Comparison of ENCODE assay signal across 8 mouse cellular contexts in genomic region chr13:113269777-113270776, GRCm38 (mm10). TPM values are rescaled to one million over a fixed set of nuclear protein-coding genes. Genes with fewer than 3 reads are reported as not detected.
DNase-seq lines count a peak whose midpoint lies in the region; ATAC-seq and TF ChIP-seq lines count a peak whose summit lies in the region.

No protein-coding gene starts in this region.

- 47% methylated on average over 18 of the region's 18 CpGs for WGBS in embryonic facial prominence, embryonic 13.5 days
- 54% methylated on average over 18 of the region's 18 CpGs for WGBS in heart, embryonic 10.5 days
- WGBS in kidney, embryonic 15.5 days, result 53% methylated on average over 18 of the region's 18 CpGs
- WGBS in liver, adult 2 months, result 61% methylated on average over 18 of the region's 18 CpGs
- WGBS in neural tube, embryonic 11.5 days, result 56% methylated on average over 18 of the region's 18 CpGs

- DNase-seq in B cell, adult 2 months, result peak; percentile 64 to 67
- peak; percentile 77 to 80 for DNase-seq in adrenal gland, postnatal 36 days
- peak; percentile 85 for DNase-seq in heart, embryonic 10.5 days (ENCODE audit: low spot score)
- peak; percentile 30 for DNase-seq in liver, adult 2 months (ENCODE audit: extremely low read depth, low read depth, low spot score)
- DNase-seq in neural tube, embryonic 11.5 days (ENCODE audit: low spot score), result peak; percentile 84

- ATAC-seq in embryonic facial prominence, embryonic 13.5 days (ENCODE audit: insufficient number of reproducible peaks, insufficient read depth, low FRiP score, low TSS enrichment, low read depth), result peak; percentile 48; the same call in 1 of the 2 replicates
- peak; percentile 89 for ATAC-seq in kidney, embryonic 15.5 days (replicated peaks; ENCODE audit: low FRiP score)
- ATAC-seq in neural tube, embryonic 11.5 days (ENCODE audit: insufficient read depth, low FRiP score, low TSS enrichment), result peak; percentile 68

- H3K27me3 ChIP-seq in embryonic facial prominence, embryonic 13.5 days, result no peaks in the 10 kb centered on the region
- H3K27me3 ChIP-seq in heart, embryonic 10.5 days (ENCODE audit: insufficient read depth, poor library complexity, severe bottlenecking), result no peaks in the 10 kb centered on the region
- no peaks in the 10 kb centered on the region for H3K27me3 ChIP-seq in kidney, embryonic 15.5 days
- H3K27me3 ChIP-seq in liver, adult 2 months (ENCODE audit: control insufficient read depth, insufficient read depth, low read length), result no peaks in the 10 kb centered on the region
- no peaks in the 10 kb centered on the region for H3K27me3 ChIP-seq in neural tube, embryonic 11.5 days (ENCODE audit: control insufficient read depth, insufficient read depth, low read length)
- no peaks in the 10 kb centered on the region for H3K27me3 ChIP-seq in testis, adult 2 months (ENCODE audit: control insufficient read depth, insufficient read depth, low read length)

- no peaks in the 10 kb centered on the region for H3K79me2 ChIP-seq in liver, adult 2 months (ENCODE audit: control insufficient read depth, insufficient read depth, low read length)

- TF ChIP-seq POLR2A in liver, adult 2 months (IDR thresholded peaks at IDR 0.05; ENCODE audit: extremely low read depth, insufficient read depth, low read length), result no peak
- TF ChIP-seq POLR2A in testis, adult 2 months (IDR thresholded peaks at IDR 0.05; ENCODE audit: control insufficient read depth, low read depth, low read length), result no peak

- TF ChIP-seq CTCF in liver, adult 2 months (IDR thresholded peaks at IDR 0.05; ENCODE audit: low read depth, low read length), result peak; percentile 96
- TF ChIP-seq CTCF in testis, adult 2 months (IDR thresholded peaks at IDR 0.05; ENCODE audit: control insufficient read depth, insufficient read depth, insufficient replicate concordance, low read depth, low read length), result peak; percentile 84; the same call in 1 of the 2 replicates

- H3K27ac ChIP-seq in embryonic facial prominence, embryonic 13.5 days, result no peak overlapping the region
- H3K27ac ChIP-seq in heart, embryonic 10.5 days, result peak overlapping the region; percentile 47; the same call in 1 of the 2 replicates
- no peak overlapping the region for H3K27ac ChIP-seq in kidney, embryonic 15.5 days
- H3K27ac ChIP-seq in liver, adult 2 months (replicated peaks; ENCODE audit: insufficient read depth, low read depth, low read length), result no peak overlapping the region
- H3K27ac ChIP-seq in neural tube, embryonic 11.5 days (ENCODE audit: low read depth, low read length), result no peak overlapping the region
- no peak overlapping the region for H3K27ac ChIP-seq in testis, adult 2 months (ENCODE audit: control insufficient read depth, insufficient read depth, low read depth, low read length)

- H3K36me3 ChIP-seq in embryonic facial prominence, embryonic 13.5 days, result no peaks in the 10 kb centered on the region
- no peaks in the 10 kb centered on the region for H3K36me3 ChIP-seq in heart, embryonic 10.5 days
- no peaks in the 10 kb centered on the region for H3K36me3 ChIP-seq in kidney, embryonic 15.5 days
- H3K36me3 ChIP-seq in liver, adult 2 months (ENCODE audit: control insufficient read depth, insufficient read depth, low read length), result no peaks in the 10 kb centered on the region
- no peaks in the 10 kb centered on the region for H3K36me3 ChIP-seq in neural tube, embryonic 11.5 days (ENCODE audit: control insufficient read depth, insufficient read depth, low read length)
- no peaks in the 10 kb centered on the region for H3K36me3 ChIP-seq in testis, adult 2 months (ENCODE audit: control insufficient read depth, insufficient read depth, low read length)

- no peak overlapping the region for H3K4me3 ChIP-seq in embryonic facial prominence, embryonic 13.5 days
- no peak overlapping the region for H3K4me3 ChIP-seq in heart, embryonic 10.5 days
- no peak overlapping the region for H3K4me3 ChIP-seq in kidney, embryonic 15.5 days (replicated peaks)
- H3K4me3 ChIP-seq in liver, adult 2 months (ENCODE audit: insufficient read depth, low read depth, low read length), result no peak overlapping the region
- H3K4me3 ChIP-seq in neural tube, embryonic 11.5 days (ENCODE audit: low read depth, low read length), result no peak overlapping the region
- no peak overlapping the region for H3K4me3 ChIP-seq in testis, adult 2 months (ENCODE audit: control insufficient read depth, low read depth, low read length)

- no peaks in the 10 kb centered on the region for H3K4me1 ChIP-seq in embryonic facial prominence, embryonic 13.5 days
- 0 out of 2 replicates have a peak, but pooled peaks cover 2% of the 10 kb centered on the region for H3K4me1 ChIP-seq in heart, embryonic 10.5 days
- H3K4me1 ChIP-seq in kidney, embryonic 15.5 days, result no peaks in the 10 kb centered on the region
- H3K4me1 ChIP-seq in liver, adult 2 months (ENCODE audit: control insufficient read depth, insufficient read depth, low read length), result no peaks in the 10 kb centered on the region
- no peaks in the 10 kb centered on the region for H3K4me1 ChIP-seq in neural tube, embryonic 11.5 days (ENCODE audit: control insufficient read depth, insufficient read depth, low read length)
- H3K4me1 ChIP-seq in testis, adult 2 months (ENCODE audit: control insufficient read depth, insufficient read depth, low read length), result peaks cover 2% of the 10 kb centered on the region

- H3K9me3 ChIP-seq in embryonic facial prominence, embryonic 13.5 days, result no peaks in the 10 kb centered on the region
- no peaks in the 10 kb centered on the region for H3K9me3 ChIP-seq in heart, embryonic 10.5 days
- H3K9me3 ChIP-seq in kidney, embryonic 15.5 days (replicated peaks), result no peaks in the 10 kb centered on the region
- H3K9me3 ChIP-seq in neural tube, embryonic 11.5 days (ENCODE audit: control insufficient read depth, low read length), result no peaks in the 10 kb centered on the region

- no peak overlapping the region for H3K4me2 ChIP-seq in embryonic facial prominence, embryonic 13.5 days
- H3K4me2 ChIP-seq in kidney, embryonic 15.5 days, result no peak overlapping the region
- no peak overlapping the region for H3K4me2 ChIP-seq in neural tube, embryonic 11.5 days (ENCODE audit: low read depth)

- peak overlapping the region; percentile 51; the same call in 1 of the 2 replicates for H3K9ac ChIP-seq in embryonic facial prominence, embryonic 13.5 days
- no peak overlapping the region for H3K9ac ChIP-seq in kidney, embryonic 15.5 days
- no peak overlapping the region for H3K9ac ChIP-seq in liver, adult 2 months (ENCODE audit: low read depth, low read length)
- no peak overlapping the region for H3K9ac ChIP-seq in neural tube, embryonic 11.5 days (ENCODE audit: low read length)

RNA-seq across cellular contexts. Expression of gene BC067074, which starts 22.9 kb away (rescaled TPM):
- total RNA-seq in adrenal gland, postnatal 36 days (2021), result 1 to 10 TPM in 1 of 2 experiments, under 1 TPM in 1; 0.73 to 1.3 TPM
- 7.6 and 7.7 TPM in 2 replicates for polyA plus RNA-seq in embryonic facial prominence, embryonic 13.5 days (2015; fragmentation: Nextera tagmentation; extraction: Ambion mirVana)
- polyA plus RNA-seq in heart, embryonic 10.5 days (2016; fragmentation: Nextera tagmentation; extraction: Ambion mirVana), result 2.8 and 3.4 TPM in 2 replicates
- polyA plus RNA-seq in kidney, embryonic 15.5 days (2015; fragmentation: Nextera tagmentation; extraction: Ambion mirVana), result 5.2 and 5.7 TPM in 2 replicates
- 0.07 and 0.09 TPM in 2 replicates for total RNA-seq in liver, adult 2 months (2014; rRNA removed)
- not detected in 2 replicates for polyA plus RNA-seq in liver, adult 2 months (2012; rRNA removed)
- polyA plus RNA-seq in neural tube, embryonic 11.5 days (2014; fragmentation: Nextera tagmentation; extraction: Ambion mirVana), result 2.1 and 2.9 TPM in 2 replicates
- polyA plus RNA-seq in testis, adult 2 months (2012; rRNA removed), result 0.27 and 0.37 TPM in 2 replicates

RNA-seq across cellular contexts. Expression of gene Gzmk, which starts 44.4 kb away (rescaled TPM):
- not detected for total RNA-seq in adrenal gland, postnatal 36 days (2021)
- polyA plus RNA-seq in embryonic facial prominence, embryonic 13.5 days (2015; fragmentation: Nextera tagmentation; extraction: Ambion mirVana), result not detected in 2 replicates
- polyA plus RNA-seq in heart, embryonic 10.5 days (2016; fragmentation: Nextera tagmentation; extraction: Ambion mirVana), result not detected in 2 replicates
- polyA plus RNA-seq in kidney, embryonic 15.5 days (2015; fragmentation: Nextera tagmentation; extraction: Ambion mirVana), result not detected in 2 replicates
- not detected in 2 replicates for total RNA-seq in liver, adult 2 months (2014; rRNA removed)
- polyA plus RNA-seq in liver, adult 2 months (2012; rRNA removed), result not detected in 2 replicates
- not detected in 2 replicates for polyA plus RNA-seq in neural tube, embryonic 11.5 days (2014; fragmentation: Nextera tagmentation; extraction: Ambion mirVana)
- polyA plus RNA-seq in testis, adult 2 months (2012; rRNA removed), result 0.20 and 0.53 TPM in 2 replicates

Comparison
In these comparisons a context has a peak if more than half of its experiments do, and no peak if none do; other contexts are left out.
1. DNase-seq: peak in every context shown above with its lines; median percentile 85 in heart, embryonic 10.5 days; 84 in neural tube, embryonic 11.5 days; 78 in adrenal gland, postnatal 36 days; 66 in B cell, adult 2 months; 30 in liver, adult 2 months.